Mouse (Mus musculus) heart, embryonic 12.5 days (tissue): ENCODE measurements around the gene Chac2. TPM values are rescaled to one million over a fixed set of nuclear protein-coding genes. Genes with fewer than 3 reads are reported as not detected.
"Not testable (repeated sequence)": the region's sequence is repeated elsewhere in the genome, so short reads cannot be mapped to it uniquely, and the experiment has no call there.

Experiments
- ATAC-seq: fragments of 200-750 bp; cut with Nextera tagmentation; 2 replicates; pipeline ENCODE4 v1.8.0; 2017; ENCODE audit warnings: moderate TSS enrichment, moderate library complexity; ENCODE audit not compliant: insufficient number of reproducible peaks, low FRiP score
- H3K27ac ChIP-seq: fragments of 300-500 bp; sonication (generic); 2 replicates; pipeline ENCODE4 v1.5.1; 2016; ENCODE audit warnings: mild to moderate bottlenecking, moderate library complexity; ENCODE audit not compliant: poor library complexity, severe bottlenecking
- H3K27me3 ChIP-seq: fragments of 300-500 bp; sonication (generic); replicated peaks from 2 replicates; pipeline ENCODE4 v1.6.1; 2016; ENCODE audit warnings: mild to moderate bottlenecking, moderate library complexity
- H3K36me3 ChIP-seq: fragments of 300-500 bp; sonication (generic); 2 replicates; pipeline ENCODE4 v1.6.1; 2016; ENCODE audit warnings: mild to moderate bottlenecking, moderate library complexity
- H3K4me1 ChIP-seq: fragments of 300-500 bp; sonication (generic); replicated peaks from 2 replicates; pipeline ENCODE4 v1.6.1; 2016; ENCODE audit warnings: mild to moderate bottlenecking
- H3K4me2 ChIP-seq: fragments of 300-500 bp; sonication (generic); 2 replicates; pipeline ENCODE4 v1.6.1; 2016; ENCODE audit warnings: mild to moderate bottlenecking, moderate library complexity
- H3K4me3 ChIP-seq: fragments of 300-500 bp; sonication (generic); 2 replicates; pipeline ENCODE4 v1.5.1; 2016; ENCODE audit warnings: mild to moderate bottlenecking
- H3K9ac ChIP-seq: fragments of 300-500 bp; sonication (generic); 2 replicates; pipeline ENCODE4 v1.6.1; 2016; ENCODE audit warnings: mild to moderate bottlenecking, moderate library complexity
- H3K9me3 ChIP-seq: fragments of 300-500 bp; sonication (generic); replicated peaks from 2 replicates; pipeline ENCODE4 v1.6.1; 2016; ENCODE audit warnings: mild to moderate bottlenecking, moderate library complexity
- WGBS: fragments of 180-500 bp; shearing (Covaris S2); methylation state at CpG from one replicate; pipeline ENCODE4 v1.1.7; 2016; 5-methylcytosine and 5-hydroxymethylcytosine counted together
- polyA plus RNA-seq: library from polyadenylated mRNA; unstranded; fragments of >200 nt; fragmentation: Nextera tagmentation; extraction: Ambion mirVana; gene quantifications from 2 replicates; pipeline ENCODE4 v1.2.1, GENCODE M21; 2016

The Chac2 gene
- 18.3 and 18.9 TPM in 2 replicates for polyA plus RNA-seq

DNA sequence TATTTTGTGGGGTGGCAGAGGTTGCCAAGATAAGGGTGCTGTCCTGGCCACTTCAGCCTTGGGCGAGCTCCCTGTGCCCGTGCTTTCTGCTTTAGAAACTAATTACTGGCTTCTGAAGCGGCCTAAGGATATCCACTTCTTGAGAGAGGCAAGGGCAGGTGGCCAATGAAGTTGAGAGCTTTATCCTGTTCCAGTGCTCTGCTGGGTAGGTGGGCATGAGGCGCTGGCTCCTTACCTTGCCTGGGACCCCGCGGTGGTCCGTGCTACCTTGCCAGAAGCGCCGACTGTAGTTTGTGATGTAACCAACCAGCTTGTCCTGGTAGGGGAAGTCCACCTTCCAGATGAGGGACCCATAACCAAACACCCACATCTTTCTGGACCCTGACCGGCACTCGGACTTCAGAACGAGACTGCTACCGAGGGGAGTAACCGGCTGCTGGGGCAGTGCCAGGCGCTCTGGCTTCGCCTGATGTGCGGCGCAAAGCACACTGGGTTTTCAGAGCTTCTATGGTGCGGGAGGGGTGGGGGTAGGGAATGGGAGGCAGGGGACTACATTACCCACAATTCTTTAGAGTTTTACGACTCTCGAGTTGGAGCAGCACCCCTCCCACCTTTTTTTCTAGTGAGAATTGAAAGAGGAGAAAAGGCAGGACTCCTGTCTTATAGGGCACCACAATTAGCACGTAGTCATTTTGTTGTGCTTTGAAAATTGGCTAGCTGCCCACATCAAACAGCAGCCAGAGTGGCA is at the start of gene Chac2:
Chac2 (minus strand) TSS at position 474 of the 748 bp plus-strand sequence.
- ATAC-seq = peak; percentile 98

DNA sequence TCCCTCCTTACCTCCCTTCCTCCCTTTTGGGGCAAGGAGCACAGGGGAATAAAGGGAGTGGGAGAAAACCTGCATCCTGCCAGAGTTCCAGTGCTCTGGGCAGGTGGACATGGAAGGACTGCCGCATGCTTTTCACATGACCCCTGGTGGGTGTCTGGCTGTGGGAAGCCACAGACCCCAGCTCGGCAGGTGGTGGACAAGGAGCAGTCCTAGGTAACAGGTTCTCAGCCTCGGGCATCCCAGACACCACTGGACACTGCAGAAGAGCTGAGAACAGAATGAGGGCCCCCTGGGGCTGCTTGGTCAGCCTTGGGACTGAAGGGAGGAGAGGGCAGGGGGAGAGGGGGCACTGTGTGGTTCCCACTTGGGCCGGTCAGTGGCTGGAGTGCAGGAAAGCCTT is 48.8 kb upstream of the Chac2 start:
- no peak for ATAC-seq
- 94% methylated on average over 4 of the region's 4 CpGs for WGBS
- H3K4me3 ChIP-seq = no peak overlapping the region

More for the DNA sequence above, at the start of gene Chac2:
- H3K4me1 ChIP-seq = peaks cover 4% of the 10 kb centered on the region; the same call in 1 of the 2 replicates
- H3K27me3 ChIP-seq = no peaks in the 10 kb centered on the region
- peak within 1 kb of the TSS; percentile 80 for H3K4me3 ChIP-seq
- H3K36me3 ChIP-seq = no peaks in the 10 kb centered on the region
- H3K9me3 ChIP-seq = no peaks in the 10 kb centered on the region
- peak within 1 kb of the TSS; percentile 75 for H3K27ac ChIP-seq
- peak within 1 kb of the TSS; percentile 86 for H3K9ac ChIP-seq
- H3K4me2 ChIP-seq = peak within 1 kb of the TSS; percentile 93
- under 1% methylated on average over 22 of the region's 22 CpGs for WGBS

DNA sequence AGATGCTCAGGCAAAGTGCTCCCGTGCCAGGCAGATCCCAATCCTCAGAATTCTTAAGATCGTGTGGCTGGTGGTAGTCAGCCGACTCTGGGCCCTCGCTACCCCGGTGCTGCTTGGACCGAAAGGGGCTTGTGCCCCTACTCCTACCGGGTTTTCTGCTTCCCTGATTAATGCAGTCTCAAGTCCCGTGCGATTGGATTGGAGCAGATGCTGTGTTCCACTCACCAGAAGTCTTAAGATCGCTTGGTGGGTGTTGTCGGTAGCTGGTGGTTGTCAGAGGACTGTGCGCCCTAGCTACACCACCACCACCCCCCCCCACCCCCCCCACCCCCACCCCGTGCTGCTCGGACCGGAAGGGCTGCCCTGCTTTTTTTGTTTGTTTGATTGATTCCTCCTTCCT is 31.3 kb upstream of the Chac2 start:
- H3K27me3 ChIP-seq, H3K27ac ChIP-seq, ATAC-seq, H3K4me1 ChIP-seq, H3K4me2 ChIP-seq, H3K4me3 ChIP-seq, H3K9ac ChIP-seq, H3K9me3 ChIP-seq, H3K36me3 ChIP-seq: not testable (repeated sequence)
- 64% methylated on average over 15 of the region's 15 CpGs for WGBS

More for the DNA sequence above, 48.8 kb upstream of the Chac2 start:
- H3K27ac ChIP-seq = no peak overlapping the region
- peaks cover 8% of the 10 kb centered on the region; the same call in 1 of the 2 replicates for H3K9me3 ChIP-seq
- no peak overlapping the region for H3K9ac ChIP-seq
- no peaks in the 10 kb centered on the region for H3K27me3 ChIP-seq
- H3K4me2 ChIP-seq = no peak overlapping the region
- peaks cover 18% of the 10 kb centered on the region for H3K36me3 ChIP-seq
- no peaks in the 10 kb centered on the region for H3K4me1 ChIP-seq

DNA sequence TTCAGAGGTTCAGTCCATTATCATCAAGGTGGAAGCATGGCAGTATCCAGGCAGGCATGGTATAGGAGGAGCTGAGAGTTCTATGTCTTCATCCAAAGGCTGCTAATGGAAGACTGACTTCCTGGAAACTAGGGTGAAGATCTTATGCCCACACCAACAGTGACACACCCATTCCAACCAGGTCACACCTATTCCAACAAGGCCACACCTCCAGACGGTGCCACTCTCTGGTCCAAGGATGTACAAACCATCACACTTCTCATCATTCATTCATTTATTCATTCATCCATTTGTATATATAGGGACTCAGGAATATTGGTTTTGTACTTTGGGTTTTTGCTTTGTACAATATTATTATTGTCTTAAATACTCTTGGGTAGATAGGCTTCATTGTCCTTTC is 23.5 kb upstream of the Chac2 start:
- not testable (repeated sequence) for H3K4me3 ChIP-seq, ATAC-seq, H3K27me3 ChIP-seq, H3K27ac ChIP-seq, H3K9ac ChIP-seq, H3K9me3 ChIP-seq, H3K4me2 ChIP-seq, H3K4me1 ChIP-seq
- WGBS = 88% methylated on average over 1 of the region's 1 CpGs
- peaks cover 11% of the 10 kb centered on the region for H3K36me3 ChIP-seq

DNA sequence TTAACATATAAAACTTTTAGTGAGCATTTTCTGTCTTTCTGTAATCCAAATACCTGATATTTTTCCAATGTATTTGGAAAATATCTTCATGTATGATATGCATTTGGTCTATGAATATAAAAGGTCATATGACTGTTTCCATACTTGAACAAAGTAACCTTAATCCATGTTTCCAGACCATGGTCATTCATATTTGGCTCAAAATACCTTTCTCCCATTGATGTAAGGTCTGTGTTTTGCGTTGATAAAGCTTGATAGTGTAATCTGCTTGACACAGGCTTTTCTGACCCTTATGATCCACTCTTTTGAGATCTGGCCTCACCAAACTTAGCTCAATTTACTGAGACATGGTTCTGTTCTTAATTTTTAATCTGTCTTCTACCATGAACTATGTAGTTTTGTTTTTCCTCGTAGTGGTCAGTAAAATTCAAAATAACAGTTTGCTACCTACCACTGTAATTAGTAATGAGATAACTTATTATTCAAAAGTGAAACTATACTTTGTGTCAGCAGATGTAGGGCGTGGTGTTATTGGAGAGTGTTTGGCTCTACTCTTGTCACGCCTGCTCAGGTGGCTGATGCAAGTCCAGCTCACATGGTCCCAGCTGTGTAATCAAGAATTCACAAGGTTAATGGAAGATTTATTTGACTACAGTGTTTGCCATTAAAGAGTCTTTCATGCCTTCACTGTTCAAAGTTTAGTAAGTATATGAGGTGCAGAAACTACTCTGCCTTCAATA is 15.2 kb upstream of the Chac2 start:
- H3K4me2 ChIP-seq = no peak overlapping the region
- ATAC-seq = peak; percentile 80
- WGBS = 82% methylated on average over 4 of the region's 4 CpGs
- H3K27me3 ChIP-seq = no peaks in the 10 kb centered on the region
- H3K9me3 ChIP-seq = no peaks in the 10 kb centered on the region
- no peak overlapping the region for H3K9ac ChIP-seq
- H3K36me3 ChIP-seq = peaks cover 3% of the 10 kb centered on the region
- no peak overlapping the region for H3K27ac ChIP-seq
- no peak overlapping the region for H3K4me3 ChIP-seq
- H3K4me1 ChIP-seq = no peaks in the 10 kb centered on the region

DNA sequence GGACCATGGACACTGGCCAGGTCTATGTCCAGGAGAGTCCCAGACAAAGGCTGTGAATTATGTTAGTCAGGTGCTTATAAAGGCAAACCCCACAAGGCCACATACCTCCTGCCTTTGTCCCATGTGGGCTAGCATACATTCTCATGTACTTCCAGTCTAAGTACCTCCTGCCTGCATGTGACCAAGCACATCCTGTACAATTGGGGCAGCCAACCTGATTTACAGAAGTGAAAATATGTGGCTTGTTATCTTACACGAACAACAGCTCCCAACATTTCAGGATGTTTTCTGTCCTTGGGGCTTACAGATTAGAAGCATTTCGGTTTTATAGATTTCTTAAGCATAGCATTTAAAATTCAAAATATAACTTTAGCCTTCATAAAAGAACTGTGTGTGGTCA is 13.9 kb upstream of the Chac2 start:
- H3K27ac ChIP-seq = no peak overlapping the region
- H3K4me3 ChIP-seq = no peak overlapping the region
- no peak for ATAC-seq
- H3K4me2 ChIP-seq = no peak overlapping the region
- H3K36me3 ChIP-seq = peaks cover 3% of the 10 kb centered on the region; the same call in 1 of the 2 replicates
- H3K9ac ChIP-seq = no peak overlapping the region
- no peaks in the 10 kb centered on the region for H3K9me3 ChIP-seq
- no peaks in the 10 kb centered on the region for H3K27me3 ChIP-seq
- H3K4me1 ChIP-seq = no peaks in the 10 kb centered on the region
- 80% methylated on average over 2 of the region's 2 CpGs for WGBS

DNA sequence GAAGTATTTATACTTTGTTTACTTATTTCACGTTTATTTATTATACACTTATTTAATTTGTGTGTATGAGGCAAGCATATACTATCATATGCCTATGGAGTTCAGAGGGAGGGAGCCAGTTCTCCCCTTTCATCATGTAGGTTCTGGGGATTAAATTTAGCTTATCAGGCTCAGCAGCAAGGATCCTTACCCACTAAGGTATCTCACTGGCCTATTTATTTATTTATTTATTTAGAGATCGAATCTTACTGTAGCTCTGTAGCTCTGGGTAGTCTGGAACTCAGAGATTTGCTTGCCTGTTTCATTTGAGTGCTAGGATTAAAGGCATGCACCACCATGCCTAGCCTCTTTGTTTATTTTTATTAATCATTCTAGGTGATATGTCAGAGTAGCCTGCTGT is 12.6 kb upstream of the Chac2 start:
- no peaks in the 10 kb centered on the region for H3K4me1 ChIP-seq

DNA sequence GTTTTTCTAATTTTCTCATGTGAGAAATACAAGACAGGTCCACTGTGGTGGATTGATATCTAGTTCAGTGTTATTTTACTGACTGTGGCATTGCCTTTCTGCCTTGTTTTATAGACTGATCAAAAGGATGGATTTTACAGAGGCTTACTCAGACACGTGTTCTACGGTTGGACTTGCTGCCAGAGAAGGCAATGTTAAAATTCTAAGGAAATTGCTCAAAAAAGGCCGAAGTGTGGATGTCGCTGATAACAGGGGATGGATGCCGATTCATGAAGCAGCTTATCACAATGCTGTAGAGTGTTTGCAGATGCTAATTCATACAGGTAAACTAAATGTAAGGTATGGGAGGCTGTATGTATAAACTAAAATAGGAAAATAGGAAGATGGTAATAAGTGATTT is 12.0 kb upstream of the Chac2 start:
- Histone ChIP-seq H3K27me3 (no peaks in the 10 kb centered on the region), H3K27ac (no peak overlapping the region), H3K9me3 (no peaks in the 10 kb centered on the region), H3K4me2 (no peak overlapping the region), H3K4me1 (no peaks in the 10 kb centered on the region), H3K36me3 (peaks cover 3% of the 10 kb centered on the region; the same call in 1 of the 2 replicates), H3K9ac (no peak overlapping the region), H3K4me3 (no peak overlapping the region)
- peak; percentile 26; the same call in 1 of the 2 replicates for ATAC-seq
- WGBS = 76% methylated on average over 5 of the region's 5 CpGs

More for the DNA sequence above, 12.6 kb upstream of the Chac2 start:
- no peaks in the 10 kb centered on the region for H3K9me3 ChIP-seq
- no peak overlapping the region for H3K4me3 ChIP-seq
- H3K36me3 ChIP-seq = peaks cover 3% of the 10 kb centered on the region; the same call in 1 of the 2 replicates
- WGBS = 59% methylated on average over 2 of the region's 2 CpGs
- ATAC-seq = no peak
- H3K27me3 ChIP-seq = no peaks in the 10 kb centered on the region
- H3K9ac ChIP-seq = no peak overlapping the region
- no peak overlapping the region for H3K27ac ChIP-seq
- H3K4me2 ChIP-seq = no peak overlapping the region

DNA sequence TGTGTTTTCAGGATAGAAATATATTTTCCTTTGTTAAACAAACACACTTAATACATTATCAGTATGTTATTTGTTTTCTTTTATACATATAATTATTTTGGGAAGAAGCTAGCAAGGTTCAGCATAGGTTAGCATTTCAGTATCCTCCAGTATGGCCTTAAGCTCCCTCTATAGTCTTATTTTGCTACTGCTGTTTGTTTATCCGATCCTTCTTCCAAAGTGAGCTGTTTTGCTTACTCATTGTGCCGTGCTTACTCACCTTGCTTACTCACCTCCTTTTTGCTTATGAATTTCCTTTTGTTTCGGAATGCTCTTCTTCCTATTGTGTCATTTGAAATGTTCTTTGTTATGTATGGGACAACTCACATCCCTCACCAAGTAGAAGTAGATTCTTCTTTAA is 10.5 kb upstream of the Chac2 start:
- WGBS = 82% methylated on average over 3 of the region's 3 CpGs
- no peak overlapping the region for H3K4me2 ChIP-seq
- peak; percentile 82 for ATAC-seq

DNA sequence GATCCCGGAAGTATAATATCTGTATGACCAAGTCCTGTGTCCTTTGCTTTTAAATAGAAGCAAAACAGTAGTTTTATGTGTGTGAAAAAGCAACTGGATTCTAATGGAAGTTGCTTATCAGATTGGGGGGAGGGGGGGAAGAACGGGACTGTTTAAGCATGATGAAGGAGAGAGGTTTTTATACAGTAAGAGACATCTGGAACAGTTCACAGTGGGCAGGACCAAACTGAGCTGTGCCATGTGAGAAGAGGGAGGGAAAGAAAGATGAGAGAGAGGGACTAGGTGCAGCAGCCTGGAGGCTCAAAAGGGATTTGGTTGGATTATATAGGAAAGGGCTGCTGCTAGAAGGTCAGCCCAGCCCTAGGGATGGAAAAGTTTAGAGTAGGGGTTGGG is 471 bp upstream of the Chac2 start:
- Histone ChIP-seq H3K4me3 (peak overlapping the region; percentile 80), H3K27me3 (no peaks in the 10 kb centered on the region), H3K36me3 (no peaks in the 10 kb centered on the region), H3K4me1 (peaks cover 4% of the 10 kb centered on the region; the same call in 1 of the 2 replicates), H3K9me3 (no peaks in the 10 kb centered on the region), H3K9ac (peak overlapping the region; percentile 86), H3K4me2 (peak overlapping the region; percentile 93), H3K27ac (peak overlapping the region; percentile 67)
- 0% methylated on average over 2 of the region's 2 CpGs for WGBS
- peak; percentile 74 for ATAC-seq

More for the DNA sequence above, 10.5 kb upstream of the Chac2 start:
- Histone ChIP-seq H3K4me1 (no peaks in the 10 kb centered on the region), H3K27me3 (no peaks in the 10 kb centered on the region), H3K9me3 (no peaks in the 10 kb centered on the region), H3K27ac (no peak overlapping the region), H3K4me3 (no peak overlapping the region), H3K36me3 (peaks cover 3% of the 10 kb centered on the region; the same call in 1 of the 2 replicates), H3K9ac (no peak overlapping the region)

DNA sequence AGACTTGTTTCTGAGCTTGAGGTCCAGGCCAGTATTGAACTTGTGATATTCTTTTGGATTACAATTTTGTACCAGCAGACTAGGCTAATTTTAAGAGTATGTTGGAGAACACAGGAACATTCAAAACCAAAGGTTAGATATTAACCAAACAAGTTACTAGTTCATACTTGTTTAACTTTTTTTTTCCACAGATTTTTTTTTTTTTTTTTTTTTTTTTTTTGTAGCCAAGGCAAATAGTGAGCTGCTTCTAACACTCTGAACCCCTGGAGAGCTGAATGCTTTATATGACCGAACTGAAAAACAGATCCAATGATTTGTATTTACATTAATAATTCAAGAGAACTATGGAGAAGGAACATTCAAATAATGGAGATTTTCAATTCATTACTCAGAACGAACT is 913 bp downstream of the Chac2 start:
- Histone ChIP-seq H3K4me1 (peaks cover 4% of the 10 kb centered on the region; the same call in 1 of the 2 replicates), H3K4me2 (no peak overlapping the region), H3K4me3 (no peak overlapping the region), H3K36me3 (no peaks in the 10 kb centered on the region), H3K27me3 (no peaks in the 10 kb centered on the region), H3K9me3 (no peaks in the 10 kb centered on the region), H3K9ac (no peak overlapping the region), H3K27ac (no peak overlapping the region)
- ATAC-seq = no peak
- WGBS = 44% methylated on average over 2 of the region's 2 CpGs
